Mouse (Mus musculus): Measurements from ENCODE around the gene Tle1.

DNA sequence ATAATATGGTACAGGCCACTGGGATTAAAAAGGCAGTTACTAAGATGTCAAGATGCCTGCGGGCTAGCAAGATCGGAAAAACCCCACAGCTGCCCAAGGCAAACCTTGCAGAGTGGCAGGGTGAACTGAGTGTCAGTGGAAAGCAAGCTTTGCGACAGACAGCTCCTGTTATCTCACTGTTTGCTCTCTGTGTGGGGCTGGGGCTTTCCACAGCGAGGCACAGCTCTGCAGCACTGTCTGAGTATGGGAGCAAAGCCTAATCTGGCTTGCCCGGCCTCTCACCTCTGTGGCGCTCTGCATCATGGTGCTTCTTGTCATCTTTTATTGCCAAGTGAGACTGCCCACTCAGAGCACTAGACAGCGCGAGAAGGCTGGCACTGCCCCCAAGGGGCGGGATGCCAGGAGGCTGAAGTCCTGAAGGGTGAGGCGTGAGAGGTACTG, 42.8 kb downstream of the Tle1 start:
- TF ChIP-seq CTCF (IDR thresholded peaks at IDR 0.05; ENCODE audit: low read depth, low read length) (no peak), POLR2AphosphoS5 (IDR thresholded peaks at IDR 0.05; ENCODE audit: insufficient replicate concordance, low read depth, low read length) (no peak), GATA1 (IDR thresholded peaks at IDR 0.05; ENCODE audit: borderline replicate concordance, low read length) (no peak)
